Mouse (Mus musculus) MEL (cell line): Measurements from ENCODE around the gene Wdr89.

ENCODE experiments used
- MAZ ChIP-seq: IDR thresholded peaks from 2 replicates; pipeline ENCODE4 v1.6.1; 2012; ENCODE audit warnings: low read depth, mild to moderate bottlenecking, inconsistent platforms, low read length, improper control_type of control experiment
- MYC ChIP-seq: IDR thresholded peaks from 2 replicates; pipeline ENCODE4 v1.6.1; 2011; ENCODE audit warnings: low read depth, mild to moderate bottlenecking, low read length, improper control_type of control experiment, moderate library complexity
- POLR2AphosphoS5 ChIP-seq: IDR thresholded peaks from 2 replicates; pipeline ENCODE4 v1.6.1; 2012; ENCODE audit warnings: low read depth, borderline replicate concordance, mild to moderate bottlenecking, inconsistent platforms, low read length, moderate library complexity, mixed read lengths

DNA sequence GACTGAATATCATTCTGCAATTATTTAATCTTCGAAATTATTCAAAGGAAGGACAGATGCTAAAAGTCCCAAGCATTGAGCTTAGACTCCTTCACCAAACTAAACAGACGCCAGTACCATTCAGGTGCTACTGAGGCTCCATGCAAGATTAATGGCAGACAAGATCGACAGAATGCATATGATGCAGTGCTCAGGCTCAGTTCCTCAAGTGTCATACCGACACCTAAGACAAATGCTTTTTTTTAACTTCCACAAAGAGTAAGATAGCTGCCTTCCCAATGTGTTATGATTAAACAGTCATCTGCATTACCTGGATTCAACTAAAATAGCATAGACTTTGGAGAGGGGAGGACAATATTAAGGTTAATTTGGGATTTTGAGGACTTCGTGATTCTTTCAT is 74.9 kb downstream of the Wdr89 start:
- TF ChIP-seq MYC, result 0 out of 2 replicates have a peak, but pooled peaks have one; percentile 18
- no peak for TF ChIP-seq POLR2AphosphoS5
- TF ChIP-seq MAZ, result no peak
